Mouse (Mus musculus) G1E (cell line): ENCODE data around the gene Rora. TPM values are rescaled to one million over a fixed set of nuclear protein-coding genes. Genes with fewer than 3 reads are reported as not detected.

ENCODE experiments used
- ATAC-seq: 2 replicates; pipeline ENCODE4 v1.8.0; 2016; ENCODE audit warnings: mild to moderate bottlenecking; ENCODE audit not compliant: insufficient number of reproducible peaks, poor library complexity, low FRiP score, severe bottlenecking; ENCODE audit errors: extremely low read depth
- DNase-seq: peaks from one replicate; pipeline ENCODE4 v3.0.0; 2012; ENCODE audit warnings: low spot score
- H3K27me3 ChIP-seq: 2 replicates; pipeline ENCODE4 v1.6.1; 2012; ENCODE audit warnings: mild to moderate bottlenecking, low read length, inconsistent platforms; ENCODE audit not compliant: insufficient read depth
- H3K36me3 ChIP-seq: replicated peaks from 2 replicates; pipeline ENCODE3; 2012; ENCODE audit warnings: mild to moderate bottlenecking, inconsistent platforms
- H3K4me1 ChIP-seq: 2 replicates; pipeline ENCODE4 v1.6.1; 2012; ENCODE audit warnings: low read depth, low read length, inconsistent platforms, mixed read lengths; ENCODE audit not compliant: insufficient read depth
- H3K4me3 ChIP-seq: 2 replicates; pipeline ENCODE4 v1.5.1; 2012; ENCODE audit warnings: low read depth, mild to moderate bottlenecking, inconsistent platforms, low read length, moderate library complexity, mixed read lengths
- H3K9me3 ChIP-seq: replicated peaks from 2 replicates; pipeline ENCODE4 v1.6.1; 2012; ENCODE audit warnings: inconsistent platforms
- CTCF ChIP-seq: IDR thresholded peaks from 2 replicates; pipeline ENCODE4 v1.5.1; 2012; ENCODE audit warnings: low read depth, low read length, inconsistent platforms, mixed read lengths
- GATA1 ChIP-seq: IDR thresholded peaks from 2 replicates; pipeline ENCODE4 v1.6.1; 2012; ENCODE audit warnings: borderline replicate concordance, low read length, inconsistent platforms, mixed read lengths
- GATA2 ChIP-seq: IDR thresholded peaks from 2 replicates; pipeline ENCODE4 v1.6.1; 2012; ENCODE audit warnings: low read depth, low read length, inconsistent platforms, borderline replicate concordance
- POLR2AphosphoS5 ChIP-seq: IDR thresholded peaks from 2 replicates; pipeline ENCODE4 v1.6.1; 2012; ENCODE audit warnings: low read depth, low read length, inconsistent platforms; ENCODE audit not compliant: insufficient replicate concordance
- TAL1 ChIP-seq: conservative IDR thresholded peaks from 2 replicates; pipeline ENCODE4 v1.6.1; 2012; ENCODE audit warnings: low read depth, low read length, inconsistent platforms, mixed read lengths
- polyA plus RNA-seq: library from polyadenylated mRNA; stranded (reverse); fragments of >175 nt; gene quantifications from 2 replicates; pipeline ENCODE4 v1.2.3, GENCODE M21; 2012
- total RNA-seq, 2 experiments: library from RNA; stranded (forward) in 1 of 2; stranded (reverse) in 1 of 2; fragments of 200-1000 nt in 1 of 2; fragments of >200 nt in 1 of 2; fragmentation: Nextera tagmentation in 1 of 2; gene quantifications; 2 replicates each; pipeline ENCODE4 v1.2.3; 2014 to 2017

The Rora gene
- total and polyA plus RNA-seq, 3 experiments, result 0.11 TPM; not detected in 2

GRCm38 (mm10) chr9:68820036-68820435, 166.4 kb downstream of the Rora start:
- Histone ChIP-seq H3K27me3 (no peaks in the 10 kb centered on the region), H3K9me3 (peaks cover 45% of the 10 kb centered on the region), H3K4me3 (no peak overlapping the region), H3K36me3 (no peaks in the 10 kb centered on the region), H3K4me1 (no peaks in the 10 kb centered on the region)
- ATAC-seq (no peak), DNase-seq (no peak)
- TF ChIP-seq POLR2AphosphoS5 (no peak), GATA2 (no peak), GATA1 (no peak), TAL1 (no peak)

- no peaks in the 10 kb centered on the region for H3K4me1 ChIP-seq
- ATAC-seq (no peak), DNase-seq (no peak)
- TF ChIP-seq CTCF (no peak), POLR2AphosphoS5 (no peak), TAL1 (no peak), GATA1 (no peak), GATA2 (no peak)
- H3K9me3 ChIP-seq, result peaks cover 40% of the 10 kb centered on the region
- H3K36me3 ChIP-seq, result no peaks in the 10 kb centered on the region
- H3K27me3 ChIP-seq, result no peaks in the 10 kb centered on the region
- no peak overlapping the region for H3K4me3 ChIP-seq
Measured at GRCm38 (mm10) chr9:68820478-68820877, 166.9 kb downstream of the Rora start.

- Histone ChIP-seq H3K36me3 (no peaks in the 10 kb centered on the region), H3K27me3 (no peaks in the 10 kb centered on the region), H3K4me1 (no peaks in the 10 kb centered on the region), H3K9me3 (peaks cover 41% of the 10 kb centered on the region), H3K4me3 (no peak overlapping the region)
- no peak for DNase-seq
- TF ChIP-seq GATA2 (no peak), CTCF (no peak), TAL1 (no peak), GATA1 (no peak), POLR2AphosphoS5 (no peak)
- no peak for ATAC-seq
Measured at GRCm38 (mm10) chr9:68821388-68821787, 167.8 kb downstream of the Rora start.

GRCm38 (mm10) chr9:68823292-68823691, 169.7 kb downstream of the Rora start:
- DNase-seq, result no peak
- no peak for ATAC-seq
- Histone ChIP-seq H3K4me3 (no peak overlapping the region), H3K36me3 (no peaks in the 10 kb centered on the region), H3K9me3 (peaks cover 45% of the 10 kb centered on the region), H3K27me3 (no peaks in the 10 kb centered on the region), H3K4me1 (no peaks in the 10 kb centered on the region)
- no peak for TF ChIP-seq CTCF
- no peak for TF ChIP-seq POLR2AphosphoS5
- no peak for TF ChIP-seq GATA2
- no peak for TF ChIP-seq TAL1
- TF ChIP-seq GATA1, result no peak

- DNase-seq (no peak), ATAC-seq (no peak)
- H3K27me3 ChIP-seq, result no peaks in the 10 kb centered on the region
- no peaks in the 10 kb centered on the region for H3K4me1 ChIP-seq
- TF ChIP-seq GATA1, result no peak
- no peak for TF ChIP-seq CTCF
- TF ChIP-seq TAL1, result no peak
- no peak for TF ChIP-seq GATA2
- TF ChIP-seq POLR2AphosphoS5, result no peak
- no peak overlapping the region for H3K4me3 ChIP-seq
- peaks cover 48% of the 10 kb centered on the region for H3K9me3 ChIP-seq
- no peaks in the 10 kb centered on the region for H3K36me3 ChIP-seq
Measured at GRCm38 (mm10) chr9:68825107-68825506, 171.5 kb downstream of the Rora start.

GRCm38 (mm10) chr9:68825841-68826240, 172.3 kb downstream of the Rora start:
- Histone ChIP-seq H3K27me3 (no peaks in the 10 kb centered on the region), H3K9me3 (peaks cover 44% of the 10 kb centered on the region), H3K36me3 (no peaks in the 10 kb centered on the region), H3K4me1 (no peaks in the 10 kb centered on the region), H3K4me3 (no peak overlapping the region)
- no peak for DNase-seq
- no peak for ATAC-seq
- TF ChIP-seq CTCF (no peak), TAL1 (no peak), GATA2 (no peak)

GRCm38 (mm10) chr9:68827441-68827840, 173.9 kb downstream of the Rora start:
- H3K9me3 ChIP-seq, result peaks cover 39% of the 10 kb centered on the region
- TF ChIP-seq GATA1 (no peak), TAL1 (no peak), POLR2AphosphoS5 (no peak), CTCF (no peak), GATA2 (no peak)
- H3K27me3 ChIP-seq, result no peaks in the 10 kb centered on the region
- no peaks in the 10 kb centered on the region for H3K36me3 ChIP-seq
- DNase-seq (no peak), ATAC-seq (no peak)
- H3K4me1 ChIP-seq, result no peaks in the 10 kb centered on the region
- no peak overlapping the region for H3K4me3 ChIP-seq
